8 mouse cellular contexts compared by ENCODE assay signal in the genomic region with DNA sequence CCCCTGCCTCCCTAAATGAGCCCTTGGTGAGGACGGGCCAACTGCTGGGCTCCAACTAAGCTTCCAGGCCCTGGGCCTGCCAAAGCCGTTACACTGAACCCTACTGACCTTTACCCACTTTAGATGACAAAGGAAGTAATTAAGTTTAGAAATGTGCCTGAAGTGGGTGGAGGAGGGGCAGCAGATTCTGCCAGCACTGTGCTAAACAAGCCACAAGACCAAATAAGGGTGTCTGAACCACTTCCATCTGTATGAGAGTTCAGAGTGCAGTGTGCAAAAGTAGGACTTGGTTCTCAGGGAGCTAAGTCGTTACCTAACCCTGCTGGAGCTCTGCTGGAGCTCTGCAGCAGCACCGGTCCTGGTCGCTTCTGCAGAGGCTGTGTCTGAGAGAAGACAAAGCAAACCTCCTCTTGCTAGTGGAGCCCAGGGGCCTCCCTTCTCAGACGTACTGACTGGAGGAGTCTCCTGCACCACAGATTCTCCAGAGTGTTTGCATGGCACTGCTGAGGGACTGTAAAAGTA. TPM values are rescaled to one million over a fixed set of nuclear protein-coding genes. Genes with fewer than 3 reads are reported as not detected.
A peak's percentile ranks its signal among the peaks of the same experiment; 100 is the strongest.
DNase-seq lines count a peak whose midpoint lies in the region; ATAC-seq and TF ChIP-seq lines count a peak whose summit lies in the region.

No protein-coding gene starts in this region.

- TF ChIP-seq POLR2A in limb, embryonic 14.5 days (IDR thresholded peaks at IDR 0.05; ENCODE audit: borderline replicate concordance, extremely low read depth, insufficient read depth, insufficient read length), result no peak

- H3K36me3 ChIP-seq in hindbrain, embryonic 15.5 days, result no peaks in the 10 kb centered on the region
- no peaks in the 10 kb centered on the region for H3K36me3 ChIP-seq in hindbrain, embryonic 14.5 days (replicated peaks; ENCODE audit: control insufficient read depth, insufficient read depth)
- no peaks in the 10 kb centered on the region for H3K36me3 ChIP-seq in intestine, embryonic 16.5 days (ENCODE audit: control insufficient read depth, insufficient read depth, low read length)
- H3K36me3 ChIP-seq in limb, embryonic 14.5 days (ENCODE audit: control insufficient read depth, insufficient read depth, low read length), result no peaks in the 10 kb centered on the region

- WGBS in hindbrain, embryonic 15.5 days, result 4% methylated on average over 6 of the region's 6 CpGs
- WGBS in hindbrain, embryonic 14.5 days, result 3% methylated on average over 6 of the region's 6 CpGs
- WGBS in intestine, embryonic 16.5 days, result 3% methylated on average over 6 of the region's 6 CpGs
- WGBS in limb, embryonic 14.5 days, result 3% methylated on average over 6 of the region's 6 CpGs

- H3K27me3 ChIP-seq in hindbrain, embryonic 15.5 days, result no peaks in the 10 kb centered on the region
- H3K27me3 ChIP-seq in hindbrain, embryonic 14.5 days (ENCODE audit: control insufficient read depth, insufficient read depth, low read length), result no peaks in the 10 kb centered on the region
- H3K27me3 ChIP-seq in intestine, embryonic 16.5 days (replicated peaks; ENCODE audit: control insufficient read depth, insufficient read depth, low read length), result no peaks in the 10 kb centered on the region
- no peaks in the 10 kb centered on the region for H3K27me3 ChIP-seq in limb, embryonic 14.5 days (ENCODE audit: control insufficient read depth, insufficient read depth, low read length)

- H3K9me3 ChIP-seq in hindbrain, embryonic 15.5 days, result no peaks in the 10 kb centered on the region
- H3K9me3 ChIP-seq in hindbrain, embryonic 14.5 days (ENCODE audit: control insufficient read depth, low read length), result no peaks in the 10 kb centered on the region
- no peaks in the 10 kb centered on the region for H3K9me3 ChIP-seq in intestine, embryonic 16.5 days (ENCODE audit: control insufficient read depth, low read length)
- no peaks in the 10 kb centered on the region for H3K9me3 ChIP-seq in limb, embryonic 14.5 days (ENCODE audit: control insufficient read depth, low read length)

- DNase-seq in hindbrain, embryonic 14.5 days (ENCODE audit: low spot score), result no peak
- DNase-seq in adrenal gland, postnatal 36 days, result peak; percentile 46 to 74
- peak; percentile 14 to 19 for DNase-seq in gastrocnemius, adult 8-10 months (ENCODE audit: low spot score in 2 of 2)
- peak; percentile 26 for DNase-seq in limb, embryonic 14.5 days (ENCODE audit: low spot score)
- DNase-seq in natural killer cell, adult 2 months (ENCODE audit: low spot score in 2 of 2), result peak; percentile 36 to 48
- DNase-seq in thymus, postnatal 14 days, result peak; percentile 75

- H3K9ac ChIP-seq in hindbrain, embryonic 15.5 days, result no peak overlapping the region
- no peak overlapping the region for H3K9ac ChIP-seq in hindbrain, embryonic 14.5 days
- H3K9ac ChIP-seq in intestine, embryonic 16.5 days (ENCODE audit: low read depth, low read length), result peak overlapping the region; percentile 49
- peak overlapping the region; percentile 31; the same call in 1 of the 2 replicates for H3K9ac ChIP-seq in limb, embryonic 14.5 days (ENCODE audit: low read depth, low read length, severe bottlenecking)

- no peak overlapping the region for H3K27ac ChIP-seq in hindbrain, embryonic 15.5 days (replicated peaks)
- no peak overlapping the region for H3K27ac ChIP-seq in hindbrain, embryonic 14.5 days
- peak overlapping the region; percentile 94 for H3K27ac ChIP-seq in intestine, embryonic 16.5 days (ENCODE audit: low read length)
- 0 out of 2 replicates have a peak overlapping the region, but pooled peaks have one; percentile 58 for H3K27ac ChIP-seq in limb, embryonic 14.5 days (replicated peaks; ENCODE audit: low read depth, low read length)

- no peak overlapping the region for H3K4me3 ChIP-seq in hindbrain, embryonic 15.5 days
- no peak overlapping the region for H3K4me3 ChIP-seq in hindbrain, embryonic 14.5 days (replicated peaks; ENCODE audit: low read length)
- no peak overlapping the region for H3K4me3 ChIP-seq in intestine, embryonic 16.5 days (ENCODE audit: low read length)
- no peak overlapping the region for H3K4me3 ChIP-seq in limb, embryonic 14.5 days (replicated peaks; ENCODE audit: low read length)

- no peak overlapping the region for H3K4me2 ChIP-seq in hindbrain, embryonic 15.5 days
- no peak overlapping the region for H3K4me2 ChIP-seq in hindbrain, embryonic 14.5 days (replicated peaks)
- peak overlapping the region; percentile 39 for H3K4me2 ChIP-seq in intestine, embryonic 16.5 days (ENCODE audit: low read depth, low read length)
- H3K4me2 ChIP-seq in limb, embryonic 14.5 days (replicated peaks; ENCODE audit: low read depth, low read length, severe bottlenecking), result no peak overlapping the region

- 0 out of 2 replicates have a peak, but pooled peaks cover 4% of the 10 kb centered on the region for H3K4me1 ChIP-seq in hindbrain, embryonic 15.5 days (replicated peaks)
- 0 out of 2 replicates have a peak, but pooled peaks cover 2% of the 10 kb centered on the region for H3K4me1 ChIP-seq in hindbrain, embryonic 14.5 days (replicated peaks; ENCODE audit: control insufficient read depth, insufficient read depth, low read length)
- peaks cover 19% of the 10 kb centered on the region for H3K4me1 ChIP-seq in intestine, embryonic 16.5 days (ENCODE audit: control insufficient read depth, insufficient read depth, low read length)
- peaks cover 8% of the 10 kb centered on the region for H3K4me1 ChIP-seq in limb, embryonic 14.5 days (ENCODE audit: control insufficient read depth, insufficient read depth, low read length)

- ATAC-seq in hindbrain, embryonic 15.5 days (ENCODE audit: low FRiP score, low read depth), result peak; percentile 45; the same call in 1 of the 2 replicates
- ATAC-seq in hindbrain, embryonic 14.5 days (ENCODE audit: low FRiP score), result no peak
- peak; percentile 94 for ATAC-seq in intestine, embryonic 16.5 days
- ATAC-seq in limb, embryonic 14.5 days (ENCODE audit: low FRiP score, low read depth), result no peak; the same call in 1 of the 2 replicates

RNA-seq across cellular contexts. Expression of a gene that starts 36.5 kb away (rescaled TPM):
- 177 and 180 TPM in 2 replicates for polyA plus RNA-seq in hindbrain, embryonic 15.5 days (2015; fragmentation: Nextera tagmentation; extraction: Ambion mirVana)
- polyA plus RNA-seq in hindbrain, embryonic 14.5 days (2014; fragmentation: Nextera tagmentation; extraction: Ambion mirVana), result 189 and 202 TPM in 2 replicates
- total RNA-seq in adrenal gland, postnatal 36 days (2021), result 100 to 1,000 TPM; 180 to 205 TPM
- total RNA-seq in gastrocnemius, adult 8-10 months (2022), result 100 to 1,000 TPM; 114 to 145 (median 126) TPM
- 40.2 and 42.0 TPM in 2 replicates for polyA plus RNA-seq in intestine, embryonic 16.5 days (2015; fragmentation: Nextera tagmentation; extraction: Ambion mirVana)
- 132 and 136 TPM in 2 replicates for polyA plus RNA-seq in limb, embryonic 14.5 days (2012; rRNA removed)
- polyA plus RNA-seq in limb, embryonic 14.5 days (2014; fragmentation: Nextera tagmentation; extraction: Ambion mirVana), result 171 and 173 TPM in 2 replicates

RNA-seq across cellular contexts. Expression of a gene that starts 36.6 kb away (rescaled TPM):
- polyA plus RNA-seq in hindbrain, embryonic 15.5 days (2015; fragmentation: Nextera tagmentation; extraction: Ambion mirVana), result 9.7 and 11.0 TPM in 2 replicates
- polyA plus RNA-seq in hindbrain, embryonic 14.5 days (2014; fragmentation: Nextera tagmentation; extraction: Ambion mirVana), result 8.6 and 10.4 TPM in 2 replicates
- 10 to 100 TPM in 1 of 2 experiments, 1 to 10 TPM in 1; 7.2 to 10.0 TPM for total RNA-seq in adrenal gland, postnatal 36 days (2021)
- total RNA-seq in gastrocnemius, adult 8-10 months (2022), result 1 to 10 TPM; 1.6 to 1.9 (median 1.8) TPM
- polyA plus RNA-seq in intestine, embryonic 16.5 days (2015; fragmentation: Nextera tagmentation; extraction: Ambion mirVana), result 11.8 and 12.7 TPM in 2 replicates
- 9.7 and 10.8 TPM in 2 replicates for polyA plus RNA-seq in limb, embryonic 14.5 days (2012; rRNA removed)
- 7.9 and 9.0 TPM in 2 replicates for polyA plus RNA-seq in limb, embryonic 14.5 days (2014; fragmentation: Nextera tagmentation; extraction: Ambion mirVana)

RNA-seq across cellular contexts. Expression of a gene that starts 44.2 kb away (rescaled TPM):
- 56.8 and 57.3 TPM in 2 replicates for polyA plus RNA-seq in hindbrain, embryonic 15.5 days (2015; fragmentation: Nextera tagmentation; extraction: Ambion mirVana)
- polyA plus RNA-seq in hindbrain, embryonic 14.5 days (2014; fragmentation: Nextera tagmentation; extraction: Ambion mirVana), result 63.8 and 64.8 TPM in 2 replicates
- total RNA-seq in adrenal gland, postnatal 36 days (2021), result 10 to 100 TPM; 30.2 to 37.2 TPM
- total RNA-seq in gastrocnemius, adult 8-10 months (2022), result 10 to 100 TPM; 14.0 to 21.6 (median 17.8) TPM
- 6.8 and 17.9 TPM in 2 replicates for polyA plus RNA-seq in intestine, embryonic 16.5 days (2015; fragmentation: Nextera tagmentation; extraction: Ambion mirVana)
- polyA plus RNA-seq in limb, embryonic 14.5 days (2012; rRNA removed), result 40.5 and 47.6 TPM in 2 replicates
- polyA plus RNA-seq in limb, embryonic 14.5 days (2014; fragmentation: Nextera tagmentation; extraction: Ambion mirVana), result 26.7 and 27.0 TPM in 2 replicates

RNA-seq across cellular contexts. Expression of a gene that starts 56.2 kb away (rescaled TPM):
- 4,365 and 4,386 TPM in 2 replicates for polyA plus RNA-seq in hindbrain, embryonic 15.5 days (2015; fragmentation: Nextera tagmentation; extraction: Ambion mirVana)
- 4,396 and 4,426 TPM in 2 replicates for polyA plus RNA-seq in hindbrain, embryonic 14.5 days (2014; fragmentation: Nextera tagmentation; extraction: Ambion mirVana)
- 1,000 to 10,000 TPM; 1,237 to 1,515 TPM for total RNA-seq in adrenal gland, postnatal 36 days (2021)
- total RNA-seq in gastrocnemius, adult 8-10 months (2022), result 100 to 1,000 TPM; 864 to 966 (median 933) TPM
- 2,570 and 2,643 TPM in 2 replicates for polyA plus RNA-seq in intestine, embryonic 16.5 days (2015; fragmentation: Nextera tagmentation; extraction: Ambion mirVana)
- 3,111 and 3,234 TPM in 2 replicates for polyA plus RNA-seq in limb, embryonic 14.5 days (2012; rRNA removed)
- 3,423 and 3,655 TPM in 2 replicates for polyA plus RNA-seq in limb, embryonic 14.5 days (2014; fragmentation: Nextera tagmentation; extraction: Ambion mirVana)

Comparison
In these comparisons a context has a peak if more than half of its experiments do, and no peak if none do; other contexts are left out.
1. ATAC-seq: peak in hindbrain, embryonic 15.5 days (single experiment) and intestine, embryonic 16.5 days (single experiment); none in hindbrain, embryonic 14.5 days (single experiment) and limb, embryonic 14.5 days (single experiment).
2. H3K27ac ChIP-seq: peak in intestine, embryonic 16.5 days (single experiment) and limb, embryonic 14.5 days (single experiment); none in hindbrain, embryonic 15.5 days (single experiment) and hindbrain, embryonic 14.5 days (single experiment).
3. H3K9ac ChIP-seq: peak in intestine, embryonic 16.5 days (single experiment) and limb, embryonic 14.5 days (single experiment); none in hindbrain, embryonic 15.5 days (single experiment) and hindbrain, embryonic 14.5 days (single experiment).